Mouse (Mus musculus) right cerebral cortex, adult 18-20 months (tissue): ENCODE measurements at regions not wholly inside any gene's neighbourhood (a gene's known extent, or its start where the extent isn't known, plus 50 kb on each side); places are given as distances from the start of the nearest gene placed in this dataset.
A peak's percentile ranks its signal among the peaks of the same experiment; 100 is the strongest.
"Not testable (repeated sequence)": the region's sequence is repeated elsewhere in the genome, so short reads cannot be mapped to it uniquely, and the experiment has no call there.

ENCODE experiments used
- DNase-seq: peaks from one replicate; pipeline ENCODE4 v3.0.0; 2022; ENCODE audit warnings: mixed read lengths

GRCm38 (mm10) chr4:35343751-35344150, 117.8 kb upstream of the C9orf72 start:
- DNase-seq, result no peak

DNA sequence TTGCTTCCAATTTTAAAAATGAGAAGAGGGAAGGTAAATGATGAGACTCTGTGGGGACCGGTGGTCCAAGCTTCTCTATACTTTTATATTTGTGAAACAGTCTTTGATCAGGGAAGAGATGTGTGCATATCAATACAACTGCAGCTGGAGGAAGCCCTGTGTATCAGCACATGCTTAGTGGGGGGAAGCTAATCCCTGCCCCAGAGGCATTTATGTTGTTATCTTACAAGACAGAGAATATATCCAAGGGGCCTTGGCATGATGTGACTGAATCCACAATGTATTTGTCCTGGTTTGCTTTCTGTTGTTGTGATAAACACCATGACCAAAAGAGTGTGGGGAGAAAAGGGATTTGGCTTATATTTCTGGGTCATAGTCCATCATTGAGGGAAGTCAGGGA, 105.2 kb upstream of the C9orf72 start:
- no peak for DNase-seq

DNA sequence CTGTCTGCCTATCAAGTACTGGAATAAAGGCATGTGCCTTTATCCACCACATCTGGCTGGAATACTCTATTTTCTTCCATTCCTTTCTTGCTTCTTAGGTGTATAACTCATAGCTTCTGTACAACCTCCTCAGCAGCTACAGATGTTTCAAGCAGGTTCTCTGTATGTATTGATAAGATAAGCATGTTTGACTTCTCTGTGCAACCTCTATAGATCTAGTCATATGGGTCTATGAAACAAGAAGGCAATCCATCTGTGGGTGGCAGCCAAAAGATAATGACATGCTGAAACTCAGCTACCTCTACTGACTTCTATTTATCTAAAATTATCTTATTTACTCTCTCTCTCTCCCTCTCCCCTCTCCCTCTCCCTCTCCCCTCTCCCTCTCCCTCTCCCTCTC, 99.3 kb upstream of the C9orf72 start:
- DNase-seq, result no peak

GRCm38 (mm10) chr4:35322432-35323173, 96.6 kb upstream of the C9orf72 start:
- no peak for DNase-seq

GRCm38 (mm10) chr4:35310396-35310977, 84.5 kb upstream of the C9orf72 start:
- DNase-seq, result no peak

GRCm38 (mm10) chr4:35308221-35308620, 82.2 kb upstream of the C9orf72 start:
- no peak for DNase-seq

GRCm38 (mm10) chr4:35305210-35305609, 79.2 kb upstream of the C9orf72 start:
- DNase-seq, result no peak

DNA sequence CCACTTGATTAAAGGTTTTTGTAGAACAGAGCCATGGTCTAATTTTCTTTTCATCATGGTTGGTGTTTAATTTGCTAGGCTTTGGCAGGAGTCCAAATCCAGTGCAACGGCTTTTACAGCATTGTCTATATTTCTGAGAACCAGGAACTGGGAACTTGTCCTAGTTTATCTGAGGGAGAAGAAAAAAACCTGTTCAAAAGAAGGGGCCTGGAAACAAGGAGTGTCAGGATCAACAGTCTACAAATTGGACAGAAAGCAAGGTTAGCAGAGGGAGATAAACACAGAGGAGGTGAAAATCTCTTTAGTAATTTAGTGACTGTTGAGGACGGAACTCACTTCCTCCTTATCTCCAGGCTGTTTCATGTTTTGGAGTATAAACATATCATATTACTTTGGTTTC, 74.9 kb upstream of the C9orf72 start:
- DNase-seq, result peak; percentile 4

DNA sequence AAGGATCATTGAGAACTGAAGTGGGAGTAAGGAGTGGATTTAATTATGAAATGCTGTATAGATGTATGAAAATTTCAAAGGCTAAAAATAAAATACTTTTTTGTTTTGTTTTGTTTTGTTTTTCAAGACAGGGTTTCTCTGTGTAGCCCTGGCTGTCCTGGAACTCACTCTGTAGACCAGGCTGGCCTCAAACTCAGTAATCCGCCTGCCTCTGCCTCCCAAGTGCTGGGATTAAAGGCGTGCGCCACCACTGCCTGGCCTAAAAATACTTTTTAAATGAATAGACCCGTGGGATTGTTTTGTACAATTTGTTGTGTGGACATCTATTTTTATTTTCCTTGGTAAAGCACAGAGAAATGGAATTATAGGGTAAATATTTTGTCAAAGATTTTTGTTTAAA, 74.4 kb upstream of the C9orf72 start:
- not testable (repeated sequence) for DNase-seq

DNA sequence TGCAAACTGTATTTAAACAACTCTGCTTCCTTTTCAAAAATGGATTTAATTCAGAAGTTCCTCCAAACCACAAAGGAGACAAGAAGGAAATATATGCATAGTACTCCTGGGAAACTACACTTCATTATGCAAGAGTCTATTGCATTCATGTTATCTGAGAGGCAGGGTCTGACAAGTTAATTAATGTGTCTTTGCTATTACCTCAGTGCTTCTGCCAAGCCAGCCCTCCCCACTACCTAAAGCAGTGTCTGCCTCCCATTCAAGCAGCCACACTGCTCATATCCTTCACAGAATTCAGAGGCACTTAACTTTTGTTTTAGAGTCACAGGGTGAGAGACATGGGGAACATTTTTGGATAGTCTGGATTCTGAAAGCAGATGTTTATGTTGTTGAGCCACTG, 58.6 kb upstream of the C9orf72 start:
- no peak for DNase-seq
